Mouse (Mus musculus) liver (tissue): ENCODE measurements around the gene Tmem239.

Experiments
- DNase-seq: peaks from one replicate; pipeline ENCODE4 v3.0.0-alpha.2; 2020; ENCODE audit warnings: mixed read lengths

The Tmem239 gene

GRCm38 (mm10) chr2:130451086-130451726 is 44.9 kb downstream of the Tmem239 start:
- DNase-seq, result no peak

GRCm38 (mm10) chr2:130451727-130452090 is 45.4 kb downstream of the Tmem239 start:
- DNase-seq, result no peak

DNA sequence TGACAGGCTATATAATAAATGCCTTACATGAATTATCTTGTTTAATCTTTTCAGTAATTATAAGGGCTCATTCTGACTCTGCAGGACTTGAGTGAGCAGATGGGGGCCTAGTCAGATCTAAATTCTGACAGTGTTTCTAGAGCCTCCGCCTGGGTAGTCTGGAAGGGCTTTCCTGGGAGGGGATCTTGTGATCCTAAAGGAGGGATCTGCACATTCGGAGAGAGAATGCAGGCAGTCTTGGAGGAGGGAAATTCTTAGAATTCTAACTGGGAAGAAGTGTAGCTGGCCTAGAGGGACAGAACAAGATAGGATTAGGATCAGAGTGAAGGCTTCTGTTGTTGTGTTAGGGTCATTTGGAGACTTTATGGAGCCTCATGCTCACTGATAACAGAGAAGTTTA is 46.0 kb downstream of the Tmem239 start:
- DNase-seq, result no peak

DNA sequence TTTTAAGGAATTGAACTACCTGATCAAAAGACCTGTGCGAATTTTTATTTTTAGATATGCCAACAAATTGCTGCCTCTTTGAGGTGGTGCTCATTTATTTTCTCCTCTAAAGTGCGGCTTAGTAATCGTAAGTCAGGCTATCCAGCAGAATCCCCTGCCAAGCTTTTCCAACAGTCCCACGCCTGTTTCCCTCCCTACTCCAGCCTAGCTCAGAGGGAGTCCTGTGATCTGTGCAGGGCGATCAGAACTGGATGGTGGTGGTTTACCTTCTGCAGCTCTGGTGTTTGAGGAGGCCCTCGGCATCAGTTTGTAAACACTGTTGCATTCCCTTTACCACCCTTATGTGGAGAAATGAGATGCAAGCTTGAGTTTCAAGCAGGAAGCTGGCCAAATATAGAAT is 47.1 kb downstream of the Tmem239 start:
- no peak for DNase-seq

DNA sequence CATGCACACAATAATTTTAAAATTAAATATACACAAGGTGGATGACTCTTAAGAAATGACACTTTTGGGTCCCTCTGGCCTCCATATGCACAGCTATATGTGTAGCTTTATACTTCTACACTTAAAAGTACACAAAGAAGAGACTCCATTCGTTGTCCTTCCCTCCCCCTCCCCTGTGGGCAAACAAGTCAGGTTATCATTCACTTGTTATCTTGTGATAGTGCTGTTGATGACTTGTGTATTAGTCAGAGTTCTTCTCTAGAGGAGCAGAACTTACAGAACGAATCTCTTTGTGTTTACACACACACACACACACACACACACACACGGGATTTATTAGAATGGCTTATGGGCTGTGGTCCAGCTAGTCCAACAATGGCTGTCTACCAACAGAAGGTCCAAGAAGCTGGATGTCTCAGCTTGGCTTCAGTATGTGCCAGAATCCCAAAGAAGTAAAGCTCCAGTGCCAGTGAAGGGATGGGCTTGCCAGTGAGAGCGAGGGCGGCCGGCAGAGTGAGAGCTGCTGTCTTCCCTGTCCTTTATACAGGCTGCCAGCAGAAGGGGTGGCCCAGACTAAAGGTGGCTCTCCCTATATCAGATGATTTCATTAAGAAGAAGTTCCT is 48.6 kb downstream of the Tmem239 start:
- DNase-seq, result no peak
